Mouse (Mus musculus) stomach, embryonic 15.5 days (tissue): ENCODE measurements at regions not wholly inside any gene's neighbourhood (a gene's known extent, or its start where the extent isn't known, plus 50 kb on each side); places are given as distances from the start of the nearest gene placed in this dataset.
"Not testable (repeated sequence)": the region's sequence is repeated elsewhere in the genome, so short reads cannot be mapped to it uniquely, and the experiment has no call there.

Experiments used
- ATAC-seq: fragments of 200-750 bp; cut with Nextera tagmentation; 2 replicates; pipeline ENCODE4 v1.8.0; 2017; ENCODE audit warnings: low read depth, moderate number of reproducible peaks, moderate TSS enrichment; ENCODE audit not compliant: insufficient read depth, low FRiP score
- H3K27ac ChIP-seq: fragments of 300-500 bp; sonication (generic); 2 replicates; pipeline ENCODE4 v1.5.1; 2015; ENCODE audit warnings: mild to moderate bottlenecking, inconsistent platforms
- H3K27me3 ChIP-seq: fragments of 300-500 bp; sonication (generic); replicated peaks from 2 replicates; pipeline ENCODE4 v1.6.1; 2015; ENCODE audit warnings: inconsistent platforms
- H3K36me3 ChIP-seq: fragments of 300-500 bp; sonication (generic); 2 replicates; pipeline ENCODE4 v1.6.1; 2015; ENCODE audit warnings: inconsistent platforms
- H3K4me1 ChIP-seq: fragments of 300-500 bp; sonication (generic); 2 replicates; pipeline ENCODE4 v1.6.1; 2015; ENCODE audit warnings: inconsistent platforms
- H3K4me2 ChIP-seq: fragments of 300-500 bp; sonication (generic); 2 replicates; pipeline ENCODE4 v1.6.1; 2015; ENCODE audit warnings: mild to moderate bottlenecking, inconsistent platforms
- H3K4me3 ChIP-seq: fragments of 300-500 bp; sonication (generic); replicated peaks from 2 replicates; pipeline ENCODE4 v1.5.1; 2015; ENCODE audit warnings: inconsistent platforms
- H3K9ac ChIP-seq: fragments of 300-500 bp; sonication (generic); 2 replicates; pipeline ENCODE4 v1.6.1; 2015; ENCODE audit warnings: inconsistent platforms
- H3K9me3 ChIP-seq: fragments of 300-500 bp; sonication (generic); 2 replicates; pipeline ENCODE4 v1.6.1; 2016; ENCODE audit warnings: inconsistent platforms
- WGBS: fragments of 180-500 bp; shearing (Covaris S2); methylation state at CpG from one replicate; pipeline ENCODE4 v1.1.7; 2015; 5-methylcytosine and 5-hydroxymethylcytosine counted together

DNA sequence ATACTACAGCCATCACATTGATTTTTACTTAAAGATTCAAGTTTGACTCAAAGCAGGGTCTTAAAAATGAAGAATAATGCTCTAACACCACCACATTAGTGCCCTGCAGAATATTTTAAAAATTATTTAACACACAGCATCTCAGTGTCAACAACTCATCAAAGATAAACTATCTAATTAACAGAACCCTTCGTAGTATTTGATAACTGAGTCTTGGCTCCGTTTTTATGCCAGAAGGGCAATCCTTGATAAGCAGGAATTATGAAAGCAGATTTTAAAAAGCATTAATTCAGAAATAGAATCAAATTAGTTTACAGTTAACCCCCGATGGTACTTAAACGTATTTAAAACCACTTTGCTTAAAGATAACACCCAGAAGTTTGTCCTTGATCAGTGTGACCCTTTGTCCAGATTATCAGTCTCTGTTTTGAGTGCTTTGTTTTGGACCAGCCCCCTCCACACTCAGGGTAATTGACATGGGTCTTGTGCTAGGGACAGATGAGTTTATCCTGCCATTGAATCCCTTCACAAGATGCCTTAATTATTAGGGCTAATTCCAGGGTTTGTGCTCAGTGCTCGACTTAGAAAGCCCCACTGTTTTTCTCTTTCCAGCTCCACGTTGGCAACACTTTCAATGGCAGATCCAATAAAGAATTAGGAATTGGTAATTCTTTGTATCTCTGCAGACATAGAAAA lies 69.4 kb upstream of the Dph6 start:
- WGBS, result 65% methylated on average over 6 of the region's 6 CpGs

DNA sequence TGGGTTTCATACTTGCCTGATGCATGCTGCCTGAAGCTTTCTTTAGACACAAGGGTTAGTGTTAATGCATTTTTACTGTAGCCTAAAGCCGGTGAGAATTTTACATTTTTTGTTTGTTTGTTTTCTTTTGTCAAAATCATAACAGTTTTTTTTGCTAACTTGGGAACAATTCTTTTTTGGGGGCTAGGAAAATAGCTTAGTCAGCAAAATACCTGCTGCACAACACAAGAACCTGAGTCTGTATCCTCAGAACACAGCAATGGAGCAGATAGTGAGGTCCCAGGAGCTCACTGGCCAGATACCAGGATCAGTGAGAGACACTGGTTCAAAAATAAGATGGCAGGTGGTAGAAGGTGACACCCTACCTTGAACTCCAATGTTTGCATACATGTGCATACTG lies 72.4 kb upstream of the Dph6 start:
- Histone ChIP-seq H3K27me3 (no peaks in the 10 kb centered on the region), H3K4me2 (no peak overlapping the region), H3K9me3 (no peaks in the 10 kb centered on the region), H3K36me3 (no peaks in the 10 kb centered on the region), H3K9ac (no peak overlapping the region), H3K4me3 (no peak overlapping the region), H3K27ac (no peak overlapping the region), H3K4me1 (no peaks in the 10 kb centered on the region)
- 85% methylated on average over 1 of the region's 1 CpGs for WGBS
- no peak for ATAC-seq

More for the DNA sequence above, 69.4 kb upstream of the Dph6 start:
- H3K9ac ChIP-seq, result no peak overlapping the region
- ATAC-seq, result no peak
- no peaks in the 10 kb centered on the region for H3K27me3 ChIP-seq
- no peak overlapping the region for H3K4me2 ChIP-seq
- no peaks in the 10 kb centered on the region for H3K9me3 ChIP-seq
- no peaks in the 10 kb centered on the region for H3K4me1 ChIP-seq
- no peak overlapping the region for H3K27ac ChIP-seq
- H3K36me3 ChIP-seq, result no peaks in the 10 kb centered on the region
- H3K4me3 ChIP-seq, result no peak overlapping the region

DNA sequence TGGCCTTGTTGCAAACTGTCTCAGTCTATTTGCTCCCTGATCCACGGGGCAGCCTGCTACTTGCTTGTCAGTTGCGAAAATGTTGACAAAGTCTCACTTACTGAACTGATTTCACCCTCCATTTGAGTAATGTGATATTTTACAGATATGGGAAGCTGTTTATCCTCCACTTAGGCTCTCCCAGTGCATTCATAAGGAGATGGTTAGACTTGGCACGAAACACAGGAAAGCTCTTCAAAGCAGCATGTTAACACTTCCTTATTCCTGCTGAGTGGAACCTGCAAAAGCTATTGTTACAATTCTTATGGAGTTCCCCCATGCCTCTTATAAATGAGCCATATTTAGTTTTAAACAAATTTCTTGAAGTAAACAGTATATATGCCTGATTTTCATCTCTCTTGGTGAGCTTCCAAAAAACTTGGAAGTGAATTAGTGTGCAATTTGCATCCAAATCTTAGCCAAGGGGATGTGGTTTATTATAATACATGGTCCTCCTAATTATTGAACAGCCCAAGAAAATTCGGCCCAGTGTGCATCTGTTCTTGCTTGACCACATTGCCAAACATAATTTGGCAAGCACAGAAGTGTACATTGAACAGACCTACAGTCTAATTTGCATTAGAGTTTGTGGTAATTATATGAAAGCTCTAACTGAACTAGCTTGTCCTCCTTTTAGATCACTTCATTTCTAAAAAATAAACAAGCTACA lies 80.3 kb upstream of the Dph6 start:
- no peak overlapping the region for H3K27ac ChIP-seq
- H3K9ac ChIP-seq, result no peak overlapping the region
- H3K4me1 ChIP-seq, result no peaks in the 10 kb centered on the region
- no peaks in the 10 kb centered on the region for H3K9me3 ChIP-seq
- no peak overlapping the region for H3K4me3 ChIP-seq
- no peak overlapping the region for H3K4me2 ChIP-seq
- no peaks in the 10 kb centered on the region for H3K36me3 ChIP-seq
- WGBS, result 23% methylated on average over 4 of the region's 4 CpGs
- ATAC-seq, result no peak
- H3K27me3 ChIP-seq, result no peaks in the 10 kb centered on the region

DNA sequence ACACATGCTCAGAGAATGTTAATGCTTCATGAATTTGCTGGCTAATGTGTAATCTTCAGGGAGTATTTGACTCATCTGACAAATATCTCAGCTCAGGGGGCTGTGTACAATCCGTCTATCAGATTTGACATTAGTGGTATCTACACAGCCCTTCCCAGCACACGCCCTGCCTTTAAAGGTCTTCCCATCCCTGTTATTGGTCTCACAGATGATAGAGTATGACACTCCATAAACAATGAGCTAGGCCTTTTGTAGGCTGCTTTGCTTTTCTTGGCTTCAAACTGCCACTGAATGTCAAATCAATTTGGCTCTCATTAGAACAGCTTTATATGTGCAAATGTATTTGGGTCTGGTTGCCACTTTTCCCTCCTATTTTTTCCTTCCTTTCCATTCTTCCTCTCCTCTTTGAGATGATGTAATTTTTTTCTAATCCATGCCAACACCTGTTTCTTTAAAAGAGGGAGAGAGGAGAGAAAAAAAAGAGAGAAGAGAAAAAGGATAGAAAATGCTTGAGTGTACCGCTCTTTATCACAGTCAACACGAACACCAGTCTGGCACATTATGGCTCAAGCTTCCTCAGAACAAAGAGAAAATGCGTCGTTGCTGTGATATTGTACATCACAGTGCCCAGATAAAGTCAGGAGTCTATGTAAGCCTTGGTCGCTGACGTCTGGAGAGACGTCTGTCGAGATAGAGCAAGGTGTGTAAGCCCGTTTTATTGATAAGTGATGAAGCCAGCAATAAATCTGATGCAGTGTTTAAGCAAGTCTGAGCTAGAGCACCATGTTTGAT lies 84.9 kb upstream of the Dph6 start:
- H3K27ac ChIP-seq, result no peak overlapping the region
- H3K9ac ChIP-seq, result no peak overlapping the region
- no peaks in the 10 kb centered on the region for H3K36me3 ChIP-seq
- H3K4me2 ChIP-seq, result no peak overlapping the region
- no peaks in the 10 kb centered on the region for H3K9me3 ChIP-seq
- ATAC-seq, result no peak
- no peaks in the 10 kb centered on the region for H3K27me3 ChIP-seq
- H3K4me3 ChIP-seq, result no peak overlapping the region
- H3K4me1 ChIP-seq, result no peaks in the 10 kb centered on the region
- WGBS, result 37% methylated on average over 11 of the region's 11 CpGs

DNA sequence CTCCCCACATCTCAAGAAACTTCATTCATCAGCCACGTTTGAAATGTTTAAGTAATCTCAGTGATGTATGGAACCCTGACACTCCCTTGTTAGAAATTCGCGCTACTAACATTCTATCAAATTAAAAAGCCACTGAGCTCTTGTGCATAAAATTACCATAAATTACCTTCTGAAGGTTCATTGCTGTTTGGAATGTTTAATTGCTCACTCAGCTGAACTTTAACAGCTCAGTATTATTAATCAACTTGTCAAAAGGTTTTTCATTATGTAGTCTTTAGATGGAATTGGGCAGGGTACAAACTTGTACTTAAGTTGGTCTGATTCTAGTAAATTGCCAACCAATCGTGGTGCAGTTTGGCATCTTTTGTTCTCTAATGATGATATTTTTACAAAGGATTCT lies 108.5 kb upstream of the Dph6 start:
- no peaks in the 10 kb centered on the region for H3K36me3 ChIP-seq
- H3K9me3 ChIP-seq, result no peaks in the 10 kb centered on the region
- H3K27me3 ChIP-seq, result no peaks in the 10 kb centered on the region
- H3K27ac ChIP-seq, result no peak overlapping the region
- ATAC-seq, result no peak
- no peak overlapping the region for H3K4me3 ChIP-seq
- no peak overlapping the region for H3K4me2 ChIP-seq
- H3K9ac ChIP-seq, result no peak overlapping the region
- WGBS, result 58% methylated on average over 4 of the region's 4 CpGs
- H3K4me1 ChIP-seq, result no peaks in the 10 kb centered on the region

DNA sequence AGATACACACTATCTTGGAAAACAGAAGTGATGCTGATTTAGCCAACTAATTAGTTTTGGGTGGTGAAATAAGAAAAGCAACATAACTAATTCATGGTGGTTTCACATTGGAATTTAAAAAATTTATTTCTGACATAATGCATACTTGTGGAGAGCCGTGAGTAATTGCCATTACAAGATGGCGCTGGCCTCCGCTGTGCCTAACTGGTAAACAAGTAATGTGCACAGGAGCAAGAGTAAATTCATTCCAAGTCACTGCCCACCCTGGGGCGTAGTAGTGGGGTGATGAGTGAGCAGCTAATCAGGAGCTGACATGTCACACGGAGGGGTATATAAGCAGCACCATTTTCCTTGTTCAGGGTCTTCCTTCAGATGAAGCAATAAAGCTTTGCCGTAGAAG lies 119.0 kb upstream of the Dph6 start:
- H3K36me3 ChIP-seq, H3K9me3 ChIP-seq, ATAC-seq, H3K4me2 ChIP-seq, H3K27me3 ChIP-seq, H3K4me1 ChIP-seq, H3K9ac ChIP-seq, H3K27ac ChIP-seq, H3K4me3 ChIP-seq: not testable (repeated sequence)
- 92% methylated on average over 6 of the region's 6 CpGs for WGBS

DNA sequence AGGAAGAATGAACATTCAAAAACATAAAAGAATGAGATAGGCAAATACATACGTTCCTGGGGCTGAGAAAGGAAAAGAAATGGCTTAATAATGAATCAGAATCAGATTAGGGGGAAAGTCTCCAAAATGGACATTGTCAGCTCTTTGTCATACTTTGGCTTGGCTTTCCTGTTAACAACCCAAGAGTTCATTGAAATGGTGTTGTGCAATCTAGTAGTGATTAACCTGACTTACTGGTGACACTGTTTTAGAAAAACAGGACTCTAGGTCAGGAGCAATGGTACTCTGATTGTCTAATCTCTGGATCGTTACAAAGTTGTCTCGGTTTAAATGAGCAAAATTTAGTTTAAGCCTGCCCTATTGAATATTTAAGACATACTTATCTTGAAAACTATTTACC lies 119.5 kb upstream of the Dph6 start:
- WGBS, result 81% methylated on average over 3 of the region's 3 CpGs
- Histone ChIP-seq H3K4me3 (no peak overlapping the region), H3K4me1 (no peaks in the 10 kb centered on the region), H3K4me2 (no peak overlapping the region), H3K9me3 (no peaks in the 10 kb centered on the region), H3K36me3 (no peaks in the 10 kb centered on the region), H3K27me3 (no peaks in the 10 kb centered on the region), H3K27ac (no peak overlapping the region), H3K9ac (no peak overlapping the region)
- no peak for ATAC-seq

DNA sequence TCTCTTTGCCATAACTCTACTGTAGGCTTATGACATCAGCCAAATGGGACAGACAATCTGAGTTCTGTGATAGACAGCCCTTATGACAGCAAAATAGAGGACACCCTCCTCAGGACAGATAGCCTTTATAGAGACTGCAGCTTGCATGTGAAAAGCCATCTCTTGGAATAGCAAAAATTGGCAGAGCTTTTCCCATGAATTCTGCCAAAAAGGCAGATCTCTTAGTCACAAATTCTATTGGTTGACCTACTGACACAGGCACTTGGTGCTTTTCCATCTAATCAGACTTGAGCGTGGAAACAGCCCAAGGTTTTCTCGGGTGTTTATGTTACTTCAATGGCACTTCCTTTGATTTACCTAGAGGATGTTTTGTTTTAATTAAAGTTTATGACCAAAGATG lies 120.8 kb upstream of the Dph6 start:
- Histone ChIP-seq H3K27ac (no peak overlapping the region), H3K27me3 (no peaks in the 10 kb centered on the region), H3K4me1 (no peaks in the 10 kb centered on the region), H3K9me3 (no peaks in the 10 kb centered on the region), H3K9ac (no peak overlapping the region), H3K4me3 (no peak overlapping the region), H3K4me2 (no peak overlapping the region), H3K36me3 (no peaks in the 10 kb centered on the region)
- WGBS, result 46% methylated on average over 2 of the region's 2 CpGs
- no peak for ATAC-seq

DNA sequence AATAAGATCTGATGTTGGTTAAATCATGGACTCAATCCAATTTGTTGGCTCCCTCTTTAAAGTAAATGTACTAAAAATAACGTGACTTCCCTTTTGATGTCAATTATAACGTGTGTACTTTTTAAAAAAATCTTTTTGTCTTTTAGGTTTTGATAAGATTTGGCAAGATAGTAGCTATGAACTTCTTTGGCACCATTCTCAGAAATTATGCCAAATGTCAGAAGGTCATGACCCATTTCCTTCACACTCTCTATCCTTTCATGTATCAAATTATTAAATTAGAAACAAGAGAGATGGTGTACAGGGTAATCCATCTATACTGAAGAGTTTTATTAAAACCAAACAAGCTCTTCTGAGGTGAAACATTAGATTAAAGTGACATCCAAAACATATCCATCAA lies 121.4 kb upstream of the Dph6 start:
- Histone ChIP-seq H3K27ac (no peak overlapping the region), H3K27me3 (no peaks in the 10 kb centered on the region), H3K36me3 (no peaks in the 10 kb centered on the region), H3K9ac (no peak overlapping the region), H3K9me3 (no peaks in the 10 kb centered on the region), H3K4me1 (no peaks in the 10 kb centered on the region), H3K4me3 (no peak overlapping the region), H3K4me2 (no peak overlapping the region)
- WGBS, result 63% methylated on average over 2 of the region's 2 CpGs
- ATAC-seq, result no peak

DNA sequence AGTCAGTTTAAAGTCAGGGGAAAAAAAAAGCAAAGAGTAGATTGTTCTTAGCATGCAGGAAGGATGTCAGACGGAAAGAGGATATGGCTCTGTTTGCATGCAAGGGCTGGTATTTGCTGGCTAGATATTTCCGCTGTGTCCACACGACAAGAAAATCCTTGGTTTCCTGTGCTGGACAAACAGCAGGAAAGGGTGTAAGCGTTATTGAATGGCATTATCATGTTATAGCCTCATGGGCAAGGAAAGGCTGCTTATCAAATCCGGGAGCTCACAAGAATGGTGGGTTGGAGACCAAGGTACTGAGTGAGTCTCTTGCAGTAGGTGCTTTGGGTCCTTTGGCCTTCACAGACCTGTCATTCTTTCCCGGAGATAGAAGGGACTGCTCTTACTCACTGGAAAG lies 127.7 kb upstream of the Dph6 start:
- Histone ChIP-seq H3K9ac (no peak overlapping the region), H3K4me3 (no peak overlapping the region), H3K9me3 (no peaks in the 10 kb centered on the region), H3K27ac (no peak overlapping the region), H3K36me3 (no peaks in the 10 kb centered on the region), H3K4me2 (no peak overlapping the region), H3K4me1 (no peaks in the 10 kb centered on the region), H3K27me3 (no peaks in the 10 kb centered on the region)
- 55% methylated on average over 6 of the region's 6 CpGs for WGBS
- no peak for ATAC-seq

DNA sequence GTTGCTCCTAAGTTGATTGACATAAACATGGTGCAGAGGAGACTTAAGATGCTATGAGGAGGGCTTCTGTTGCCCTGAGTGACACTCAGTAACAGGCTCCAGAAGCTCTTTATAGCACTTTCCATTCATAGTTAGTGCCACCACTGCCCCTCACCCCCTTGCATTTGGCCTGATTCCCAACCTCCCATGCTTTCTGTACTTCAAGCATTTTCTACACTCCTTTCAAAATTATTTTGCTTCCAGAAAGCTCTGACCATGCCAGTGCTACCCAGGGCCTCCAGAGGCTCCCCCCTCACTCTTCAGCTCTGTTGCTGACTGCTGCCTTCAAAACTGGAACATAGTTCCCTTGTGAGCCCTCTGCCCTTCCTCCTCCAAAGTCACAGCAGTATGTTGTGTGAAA lies 129.4 kb upstream of the Dph6 start:
- ATAC-seq, result no peak
- Histone ChIP-seq H3K36me3 (no peaks in the 10 kb centered on the region), H3K27me3 (no peaks in the 10 kb centered on the region), H3K4me2 (no peak overlapping the region), H3K4me1 (no peaks in the 10 kb centered on the region), H3K4me3 (no peak overlapping the region), H3K27ac (no peak overlapping the region), H3K9me3 (no peaks in the 10 kb centered on the region), H3K9ac (no peak overlapping the region)

DNA sequence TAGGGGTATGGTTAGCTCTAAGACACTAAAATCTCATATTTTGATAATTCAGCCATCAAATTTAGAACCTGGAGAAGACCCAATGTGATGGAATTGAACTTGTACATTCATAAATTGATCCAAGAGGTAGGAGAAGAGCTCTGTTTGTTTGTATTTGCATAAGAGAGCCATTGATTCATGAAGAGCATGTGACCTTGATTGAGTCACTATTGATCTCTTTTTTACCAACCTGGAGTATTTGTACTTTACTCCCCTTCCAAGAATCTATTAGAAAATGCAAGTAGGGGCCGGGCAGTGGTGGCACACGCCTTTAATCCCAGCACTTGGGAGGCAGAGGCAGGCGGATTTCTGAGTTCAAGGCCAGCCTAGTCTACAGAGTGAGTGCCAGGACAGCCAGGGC lies 133.5 kb upstream of the Dph6 start:
- Histone ChIP-seq H3K9me3 (no peaks in the 10 kb centered on the region), H3K4me1 (no peaks in the 10 kb centered on the region), H3K4me2 (no peak overlapping the region), H3K27me3 (no peaks in the 10 kb centered on the region), H3K4me3 (no peak overlapping the region), H3K9ac (no peak overlapping the region), H3K27ac (no peak overlapping the region), H3K36me3 (no peaks in the 10 kb centered on the region)
- 84% methylated on average over 3 of the region's 3 CpGs for WGBS
- no peak for ATAC-seq
